Mouse (Mus musculus) heart, embryonic 11.5 days (tissue): ENCODE results near the gene Gabbr2. TPM values are rescaled to one million over a fixed set of nuclear protein-coding genes. Genes with fewer than 3 reads are reported as not detected.

Source experiments
- ATAC-seq: fragments of 200-750 bp; cut with Nextera tagmentation; replicated peaks from 2 replicates; pipeline ENCODE4 v1.8.0; 2017; ENCODE audit warnings: moderate library complexity; ENCODE audit not compliant: insufficient number of reproducible peaks, low FRiP score, low TSS enrichment
- H3K27ac ChIP-seq: fragments of 300-500 bp; sonication (generic); 2 replicates; pipeline ENCODE4 v1.5.1; 2014; ENCODE audit warnings: mild to moderate bottlenecking, low read depth, low read length
- H3K27me3 ChIP-seq: fragments of 300-500 bp; sonication (generic); 2 replicates; pipeline ENCODE4 v1.6.1; 2014; ENCODE audit warnings: mild to moderate bottlenecking, low read length, mixed read lengths; ENCODE audit not compliant: control insufficient read depth, insufficient read depth
- H3K36me3 ChIP-seq: fragments of 300-500 bp; sonication (generic); 2 replicates; pipeline ENCODE4 v1.6.1; 2014; ENCODE audit warnings: mild to moderate bottlenecking, low read length, moderate library complexity, mixed read lengths; ENCODE audit not compliant: control insufficient read depth, insufficient read depth
- H3K4me1 ChIP-seq: fragments of 300-500 bp; sonication (generic); 2 replicates; pipeline ENCODE4 v1.6.1; 2014; ENCODE audit warnings: low read length; ENCODE audit not compliant: control insufficient read depth, insufficient read depth
- H3K4me2 ChIP-seq: fragments of 300-500 bp; sonication (generic); 2 replicates; pipeline ENCODE4 v1.6.1; 2014; ENCODE audit warnings: mild to moderate bottlenecking, moderate library complexity
- H3K4me3 ChIP-seq: fragments of 300-500 bp; sonication (generic); 2 replicates; pipeline ENCODE4 v1.5.1; 2014; ENCODE audit warnings: low read depth, low read length
- H3K9ac ChIP-seq: fragments of 300-500 bp; sonication (generic); 2 replicates; pipeline ENCODE4 v1.6.1; 2014; ENCODE audit warnings: mild to moderate bottlenecking, low read depth, low read length, moderate library complexity
- H3K9me3 ChIP-seq: fragments of 300-500 bp; sonication (generic); replicated peaks from 2 replicates; pipeline ENCODE4 v1.6.1; 2016; ENCODE audit warnings: low read length; ENCODE audit not compliant: control insufficient read depth
- WGBS: fragments of 180-500 bp; shearing (Covaris S2); extraction: QIAGEN DNeasy Blood & Tissue Kit; methylation state at CpG from one replicate; pipeline ENCODE4 v1.1.7; 2014; ENCODE audit not compliant: insufficient replicate concordance; 5-methylcytosine and 5-hydroxymethylcytosine counted together
- polyA plus RNA-seq: library from polyadenylated mRNA; unstranded; fragments of >200 nt; fragmentation: Nextera tagmentation; extraction: Ambion mirVana; gene quantifications from 2 replicates; pipeline ENCODE4 v1.2.1, GENCODE M21; 2014

Gene Gabbr2
- polyA plus RNA-seq, 1 experiment from 2014 or later = 0.13 TPM

- Histone ChIP-seq H3K4me1 (peaks cover 12% of the 10 kb centered on the region; the same call in 1 of the 2 replicates), H3K4me3 (peak overlapping the region; percentile 50), H3K9me3 (no peaks in the 10 kb centered on the region), H3K4me2 (peak overlapping the region; percentile 88), H3K36me3 (no peaks in the 10 kb centered on the region), H3K27me3 (peaks cover 66% of the 10 kb centered on the region), H3K9ac (no peak overlapping the region), H3K27ac (no peak overlapping the region)
- ATAC-seq = no peak
- WGBS = 2% methylated on average over 31 of the region's 31 CpGs
Observed at GRCm38 (mm10) chr4:46991959-46992316, 265 bp upstream of the Gabbr2 start.

- Histone ChIP-seq H3K4me1 (peaks cover 12% of the 10 kb centered on the region; the same call in 1 of the 2 replicates), H3K9me3 (no peaks in the 10 kb centered on the region), H3K9ac (no peak overlapping the region), H3K36me3 (no peaks in the 10 kb centered on the region), H3K4me2 (peak overlapping the region; percentile 88; the same call in 1 of the 2 replicates), H3K4me3 (peak overlapping the region; percentile 50; the same call in 1 of the 2 replicates), H3K27ac (no peak overlapping the region), H3K27me3 (peaks cover 66% of the 10 kb centered on the region)
- 5% methylated on average over 29 of the region's 29 CpGs for WGBS
- ATAC-seq = no peak
Observed at GRCm38 (mm10) chr4:46990281-46991015, 1.2 kb downstream of the Gabbr2 start.

GRCm38 (mm10) chr4:46989842-46990241, 1.8 kb downstream of the Gabbr2 start:
- Histone ChIP-seq H3K27ac (no peak overlapping the region), H3K4me3 (no peak overlapping the region), H3K9me3 (no peaks in the 10 kb centered on the region), H3K27me3 (peaks cover 66% of the 10 kb centered on the region), H3K4me2 (no peak overlapping the region), H3K9ac (no peak overlapping the region), H3K4me1 (peaks cover 12% of the 10 kb centered on the region; the same call in 1 of the 2 replicates), H3K36me3 (no peaks in the 10 kb centered on the region)
- 3% methylated on average over 17 of the region's 17 CpGs for WGBS
- no peak for ATAC-seq

GRCm38 (mm10) chr4:46988824-46989223, 2.8 kb downstream of the Gabbr2 start:
- H3K27me3 ChIP-seq = peaks cover 56% of the 10 kb centered on the region
- H3K9ac ChIP-seq = no peak overlapping the region
- no peaks in the 10 kb centered on the region for H3K9me3 ChIP-seq
- H3K36me3 ChIP-seq = no peaks in the 10 kb centered on the region
- no peak overlapping the region for H3K27ac ChIP-seq
- 81% methylated on average over 4 of the region's 4 CpGs for WGBS
- no peak for ATAC-seq
- H3K4me2 ChIP-seq = no peak overlapping the region
- peaks cover 12% of the 10 kb centered on the region; the same call in 1 of the 2 replicates for H3K4me1 ChIP-seq
- H3K4me3 ChIP-seq = no peak overlapping the region

- Histone ChIP-seq H3K27me3 (peaks cover 51% of the 10 kb centered on the region), H3K36me3 (no peaks in the 10 kb centered on the region), H3K9ac (no peak overlapping the region), H3K4me1 (peaks cover 12% of the 10 kb centered on the region; the same call in 1 of the 2 replicates), H3K4me3 (no peak overlapping the region), H3K27ac (no peak overlapping the region), H3K4me2 (no peak overlapping the region), H3K9me3 (no peaks in the 10 kb centered on the region)
- ATAC-seq = no peak
- 40% methylated on average over 3 of the region's 3 CpGs for WGBS
Observed at GRCm38 (mm10) chr4:46988257-46988656, 3.4 kb downstream of the Gabbr2 start.

- H3K4me1 ChIP-seq = peaks cover 12% of the 10 kb centered on the region; the same call in 1 of the 2 replicates
- H3K27ac ChIP-seq = no peak overlapping the region
- no peaks in the 10 kb centered on the region for H3K36me3 ChIP-seq
- H3K9me3 ChIP-seq = no peaks in the 10 kb centered on the region
- H3K27me3 ChIP-seq = peaks cover 46% of the 10 kb centered on the region
- no peak overlapping the region for H3K9ac ChIP-seq
- ATAC-seq = no peak
- no peak overlapping the region for H3K4me3 ChIP-seq
- H3K4me2 ChIP-seq = no peak overlapping the region
- WGBS = 80% methylated on average over 6 of the region's 6 CpGs
Observed at GRCm38 (mm10) chr4:46987809-46988208, 3.9 kb downstream of the Gabbr2 start.

- ATAC-seq = no peak
- Histone ChIP-seq H3K4me1 (0 out of 2 replicates have a peak, but pooled peaks cover 5% of the 10 kb centered on the region), H3K9me3 (no peaks in the 10 kb centered on the region), H3K4me2 (no peak overlapping the region), H3K27ac (no peak overlapping the region), H3K36me3 (no peaks in the 10 kb centered on the region), H3K4me3 (no peak overlapping the region), H3K9ac (no peak overlapping the region), H3K27me3 (peaks cover 29% of the 10 kb centered on the region)
Observed at GRCm38 (mm10) chr4:46986054-46986453, 5.6 kb downstream of the Gabbr2 start.

- no peak overlapping the region for H3K27ac ChIP-seq
- no peaks in the 10 kb centered on the region for H3K4me1 ChIP-seq
- no peak overlapping the region for H3K4me2 ChIP-seq
- H3K27me3 ChIP-seq = no peaks in the 10 kb centered on the region
- no peak for ATAC-seq
- H3K9ac ChIP-seq = no peak overlapping the region
- H3K4me3 ChIP-seq = no peak overlapping the region
- H3K9me3 ChIP-seq = no peaks in the 10 kb centered on the region
- no peaks in the 10 kb centered on the region for H3K36me3 ChIP-seq
- 56% methylated on average over 5 of the region's 5 CpGs for WGBS
Observed at GRCm38 (mm10) chr4:46982912-46983311, 8.8 kb downstream of the Gabbr2 start.

GRCm38 (mm10) chr4:46982094-46982493, 9.6 kb downstream of the Gabbr2 start:
- Histone ChIP-seq H3K9ac (no peak overlapping the region), H3K9me3 (no peaks in the 10 kb centered on the region), H3K4me1 (no peaks in the 10 kb centered on the region), H3K27me3 (no peaks in the 10 kb centered on the region), H3K4me2 (no peak overlapping the region), H3K4me3 (no peak overlapping the region), H3K27ac (no peak overlapping the region), H3K36me3 (no peaks in the 10 kb centered on the region)
- ATAC-seq = no peak
- 83% methylated on average over 4 of the region's 4 CpGs for WGBS
